ENCODE assay signal across 26 mouse cellular contexts in the genomic region with DNA sequence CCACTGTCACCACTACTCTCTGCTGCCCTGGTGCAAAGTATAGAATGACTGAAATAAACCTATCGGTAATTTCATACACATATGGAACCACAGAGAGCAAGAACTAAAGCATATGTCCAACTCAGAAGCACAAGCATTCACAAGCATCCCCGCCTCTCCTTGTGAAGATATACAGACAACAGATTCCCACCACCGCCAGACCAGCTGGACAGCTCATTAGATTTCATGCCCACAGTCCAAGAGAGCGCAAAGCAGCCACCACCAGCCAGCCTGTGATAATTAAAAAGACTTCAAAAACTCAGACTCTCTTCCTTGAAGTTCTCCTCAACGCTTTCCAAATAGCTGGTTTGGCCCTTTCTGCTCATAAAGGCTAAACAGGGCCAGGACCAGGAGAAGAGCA. TPM values are rescaled to one million over a fixed set of nuclear protein-coding genes. Genes with fewer than 3 reads are reported as not detected.
DNase-seq lines count a peak whose midpoint lies in the region; ATAC-seq and TF ChIP-seq lines count a peak whose summit lies in the region.
"Had no signal": no experiment of that assay in that cellular context is flagged by ENCODE, and none has a peak within 500 bp of the region (broad histone marks: within the 10 kb centered on the region; RNA-seq: fewer than 3 reads in every experiment).

No protein-coding gene starts in this region.

- H3K27me3 ChIP-seq in hindbrain, postnatal 0 days (ENCODE audit: insufficient read depth, low read length): no peaks in the 10 kb centered on the region
- H3K27me3 ChIP-seq in hindbrain, embryonic 11.5 days (ENCODE audit: control insufficient read depth, insufficient read depth, low read length): no peaks in the 10 kb centered on the region
- H3K27me3 ChIP-seq in midbrain, postnatal 0 days (ENCODE audit: insufficient read depth, low read length): no peaks in the 10 kb centered on the region
- H3K27me3 ChIP-seq in midbrain, embryonic 14.5 days (ENCODE audit: control insufficient read depth, insufficient read depth, low read length): no peaks in the 10 kb centered on the region
- no peaks in the 10 kb centered on the region for H3K27me3 ChIP-seq in kidney, embryonic 16.5 days (ENCODE audit: insufficient read depth, low read length)
- H3K27me3 ChIP-seq: embryonic facial prominence, embryonic 12.5 days; embryonic facial prominence, embryonic 15.5 days; heart, embryonic 13.5 days; intestine, embryonic 15.5 days had no signal

- TF ChIP-seq CTCF in hindbrain, postnatal 0 days (IDR thresholded peaks at IDR 0.05; ENCODE audit: low read depth): no peak
- TF ChIP-seq CTCF in midbrain, postnatal 0 days (IDR thresholded peaks at IDR 0.05): no peak

- 0 out of 2 replicates have a peak, but pooled peaks have one; percentile 24 for ATAC-seq in hindbrain, postnatal 0 days
- no peak for ATAC-seq in hindbrain, embryonic 11.5 days (ENCODE audit: low FRiP score)
- no peak for ATAC-seq in midbrain, postnatal 0 days (ENCODE audit: low FRiP score)
- no peak for ATAC-seq in midbrain, embryonic 14.5 days (ENCODE audit: low FRiP score, low TSS enrichment)
- ATAC-seq in kidney, embryonic 16.5 days (ENCODE audit: low FRiP score, low TSS enrichment): no peak
- ATAC-seq: forebrain, embryonic 15.5 days; intestine, embryonic 15.5 days had no signal

- no peak overlapping the region for H3K27ac ChIP-seq in hindbrain, postnatal 0 days
- no peak overlapping the region for H3K27ac ChIP-seq in hindbrain, embryonic 11.5 days (ENCODE audit: low read depth, low read length)
- no peak overlapping the region for H3K27ac ChIP-seq in midbrain, postnatal 0 days (ENCODE audit: low read depth, low read length)
- no peak overlapping the region for H3K27ac ChIP-seq in midbrain, embryonic 14.5 days (replicated peaks; ENCODE audit: low read depth, low read length)
- H3K27ac ChIP-seq in kidney, embryonic 16.5 days (ENCODE audit: low read length): no peak overlapping the region
- H3K27ac ChIP-seq: embryonic facial prominence, embryonic 12.5 days; embryonic facial prominence, embryonic 15.5 days; forebrain, embryonic 12.5 days; forebrain, embryonic 15.5 days; heart, adult 2 months; heart, embryonic 10.5 days; heart, embryonic 13.5 days; hindbrain, embryonic 12.5 days; hindbrain, embryonic 15.5 days; intestine, embryonic 15.5 days had no signal

- no peaks in the 10 kb centered on the region for H3K36me3 ChIP-seq in hindbrain, postnatal 0 days (ENCODE audit: insufficient read depth, low read length)
- H3K36me3 ChIP-seq in hindbrain, embryonic 11.5 days (ENCODE audit: control insufficient read depth, insufficient read depth, low read length): no peaks in the 10 kb centered on the region
- H3K36me3 ChIP-seq in midbrain, postnatal 0 days (ENCODE audit: insufficient read depth, low read length): no peaks in the 10 kb centered on the region
- H3K36me3 ChIP-seq in midbrain, embryonic 14.5 days (ENCODE audit: control insufficient read depth, insufficient read depth, low read length): no peaks in the 10 kb centered on the region
- H3K36me3 ChIP-seq in kidney, embryonic 16.5 days (ENCODE audit: insufficient read depth, low read length): peaks cover 5% of the 10 kb centered on the region; the same call in 1 of the 2 replicates
- H3K36me3 ChIP-seq: forebrain, embryonic 12.5 days; forebrain, embryonic 15.5 days; hindbrain, embryonic 12.5 days; hindbrain, embryonic 15.5 days; intestine, embryonic 15.5 days had no signal

- DNase-seq in cerebellum, postnatal 10 days: peak; percentile 49 to 53
- no peak for DNase-seq in cerebellum, adult 11-12 months
- DNase-seq in hindbrain, postnatal 0 days (ENCODE audit: low spot score): no peak
- DNase-seq in hindbrain, embryonic 11.5 days (ENCODE audit: low spot score): no peak
- peak; percentile 40 for DNase-seq in midbrain, postnatal 0 days (ENCODE audit: low spot score)
- no peak for DNase-seq in midbrain, embryonic 14.5 days
- peak; percentile 62 for DNase-seq in brain, adult 2 months (ENCODE audit: low read depth, low spot score)
- DNase-seq: adrenal gland, adult 2 months; adrenal gland, postnatal 14 days; cerebellum, adult 18-20 months; cerebellum, adult 9-10 months; gastrocnemius, postnatal 10 days; gastrocnemius, postnatal 36 days; heart, adult 2 months; heart, postnatal 14 days; heart, postnatal 4 days had no signal

- H3K4me1 ChIP-seq in hindbrain, postnatal 0 days (ENCODE audit: insufficient read depth, low read length): no peaks in the 10 kb centered on the region; the same call in 1 of the 2 replicates
- no peaks in the 10 kb centered on the region for H3K4me1 ChIP-seq in hindbrain, embryonic 11.5 days (replicated peaks; ENCODE audit: control insufficient read depth, insufficient read depth, low read length)
- H3K4me1 ChIP-seq in midbrain, postnatal 0 days (ENCODE audit: insufficient read depth, low read length): no peaks in the 10 kb centered on the region
- H3K4me1 ChIP-seq in midbrain, embryonic 14.5 days (ENCODE audit: control insufficient read depth, insufficient read depth, low read length): no peaks in the 10 kb centered on the region
- H3K4me1 ChIP-seq in kidney, embryonic 16.5 days (ENCODE audit: insufficient read depth, low read length): peaks cover 22% of the 10 kb centered on the region
- H3K4me1 ChIP-seq: embryonic facial prominence, embryonic 15.5 days; forebrain, embryonic 12.5 days; hindbrain, embryonic 15.5 days had no signal

- H3K9me3 ChIP-seq in hindbrain, postnatal 0 days (ENCODE audit: low read length): no peaks in the 10 kb centered on the region
- H3K9me3 ChIP-seq in hindbrain, embryonic 11.5 days (ENCODE audit: control insufficient read depth, low read length): no peaks in the 10 kb centered on the region
- H3K9me3 ChIP-seq in midbrain, postnatal 0 days (ENCODE audit: low read length): no peaks in the 10 kb centered on the region
- H3K9me3 ChIP-seq in midbrain, embryonic 14.5 days (ENCODE audit: control insufficient read depth, low read length): no peaks in the 10 kb centered on the region
- no peaks in the 10 kb centered on the region for H3K9me3 ChIP-seq in kidney, embryonic 16.5 days (ENCODE audit: low read length)
- H3K9me3 ChIP-seq: embryonic facial prominence, embryonic 12.5 days; embryonic facial prominence, embryonic 15.5 days; forebrain, embryonic 12.5 days; forebrain, embryonic 15.5 days; heart, embryonic 10.5 days; heart, embryonic 13.5 days; hindbrain, embryonic 12.5 days; hindbrain, embryonic 15.5 days; intestine, embryonic 15.5 days had no signal

- H3K4me3 ChIP-seq in hindbrain, postnatal 0 days (ENCODE audit: low read length): no peak overlapping the region
- no peak overlapping the region for H3K4me3 ChIP-seq in hindbrain, embryonic 11.5 days (ENCODE audit: low read depth, low read length)
- no peak overlapping the region for H3K4me3 ChIP-seq in midbrain, postnatal 0 days (ENCODE audit: low read depth, low read length)
- H3K4me3 ChIP-seq in midbrain, embryonic 14.5 days (replicated peaks; ENCODE audit: low read depth, low read length): no peak overlapping the region
- H3K4me3 ChIP-seq in kidney, embryonic 16.5 days (ENCODE audit: low read length): no peak overlapping the region
- H3K4me3 ChIP-seq: embryonic facial prominence, embryonic 12.5 days; embryonic facial prominence, embryonic 15.5 days; forebrain, embryonic 12.5 days; forebrain, embryonic 15.5 days; heart, adult 2 months; heart, embryonic 10.5 days; heart, embryonic 13.5 days; hindbrain, embryonic 12.5 days; hindbrain, embryonic 15.5 days; intestine, embryonic 15.5 days had no signal

- 51% methylated on average over 5 of the region's 5 CpGs for WGBS in hindbrain, postnatal 0 days
- WGBS in hindbrain, embryonic 11.5 days: 80% methylated on average over 5 of the region's 5 CpGs
- WGBS in midbrain, postnatal 0 days: 67% methylated on average over 5 of the region's 5 CpGs
- WGBS in midbrain, embryonic 14.5 days: 74% methylated on average over 5 of the region's 5 CpGs
- 61% methylated on average over 5 of the region's 5 CpGs for WGBS in kidney, embryonic 16.5 days

- H3K9ac ChIP-seq in hindbrain, postnatal 0 days (replicated peaks; ENCODE audit: low read length): no peak overlapping the region
- no peak overlapping the region for H3K9ac ChIP-seq in hindbrain, embryonic 11.5 days (ENCODE audit: low read depth, low read length)
- no peak overlapping the region for H3K9ac ChIP-seq in midbrain, postnatal 0 days (replicated peaks; ENCODE audit: low read length, poor library complexity, severe bottlenecking)
- H3K9ac ChIP-seq in midbrain, embryonic 14.5 days (replicated peaks; ENCODE audit: low read length): no peak overlapping the region
- H3K9ac ChIP-seq in kidney, embryonic 16.5 days (replicated peaks; ENCODE audit: low read length): no peak overlapping the region
- H3K9ac ChIP-seq: embryonic facial prominence, embryonic 12.5 days; embryonic facial prominence, embryonic 15.5 days; forebrain, embryonic 12.5 days; forebrain, embryonic 15.5 days; heart, embryonic 13.5 days; hindbrain, embryonic 12.5 days; hindbrain, embryonic 15.5 days; intestine, embryonic 15.5 days had no signal

- no peak overlapping the region for H3K4me2 ChIP-seq in hindbrain, postnatal 0 days (ENCODE audit: low read depth, low read length)
- no peak overlapping the region for H3K4me2 ChIP-seq in hindbrain, embryonic 11.5 days (replicated peaks; ENCODE audit: low read depth, low read length)
- H3K4me2 ChIP-seq in midbrain, postnatal 0 days (ENCODE audit: low read depth, low read length, poor library complexity, severe bottlenecking): no peak overlapping the region
- H3K4me2 ChIP-seq in midbrain, embryonic 14.5 days (ENCODE audit: low read length): no peak overlapping the region
- H3K4me2 ChIP-seq in kidney, embryonic 16.5 days (replicated peaks; ENCODE audit: low read depth, low read length): no peak overlapping the region
- H3K4me2 ChIP-seq: embryonic facial prominence, embryonic 12.5 days; embryonic facial prominence, embryonic 15.5 days; forebrain, embryonic 12.5 days; forebrain, embryonic 15.5 days; heart, embryonic 13.5 days; hindbrain, embryonic 12.5 days; hindbrain, embryonic 15.5 days; intestine, embryonic 15.5 days had no signal

RNA-seq across cellular contexts. Expression of a gene that starts 17.3 kb away (rescaled TPM):
- 57.6 and 66.8 TPM in 2 replicates for total RNA-seq in hindbrain, postnatal 0 days (2014; rRNA removed)
- polyA plus RNA-seq in hindbrain, postnatal 0 days (2015; fragmentation: Nextera tagmentation; extraction: Ambion mirVana): 34.1 and 34.6 TPM in 2 replicates
- polyA plus RNA-seq in hindbrain, embryonic 11.5 days (2014; fragmentation: Nextera tagmentation; extraction: Ambion mirVana): 12.8 and 17.5 TPM in 2 replicates
- 25.9 and 38.2 TPM in 2 replicates for total RNA-seq in midbrain, postnatal 0 days (2014; rRNA removed)
- 17.9 and 20.7 TPM in 2 replicates for polyA plus RNA-seq in midbrain, postnatal 0 days (2015; fragmentation: Nextera tagmentation; extraction: Ambion mirVana)
- 15.7 and 15.9 TPM in 2 replicates for polyA plus RNA-seq in midbrain, embryonic 14.5 days (2014; fragmentation: Nextera tagmentation; extraction: Ambion mirVana)
- polyA plus RNA-seq in kidney, embryonic 16.5 days (2015; fragmentation: Nextera tagmentation; extraction: Ambion mirVana): 59.9 and 64.6 TPM in 2 replicates

Comparison
In these comparisons a context has a peak if more than half of its experiments do, and no peak if none do; other contexts are left out.
1. DNase-seq: peak in cerebellum, postnatal 10 days (2 of 2), midbrain, postnatal 0 days (single experiment) and brain, adult 2 months (single experiment); none in cerebellum, adult 11-12 months (single experiment), hindbrain, postnatal 0 days (single experiment), hindbrain, embryonic 11.5 days (single experiment) and midbrain, embryonic 14.5 days (single experiment).